Mouse (Mus musculus): ENCODE measurements around the gene Tmem131.

Gene Tmem131

GRCm38 (mm10) chr1:36893146-36893545 lies 50.3 kb downstream of the Tmem131 start:
- in situ Hi-C loops (cut with MboI; ENCODE audit: unreplicated experiment in 2 of 2), result no loop called here

DNA sequence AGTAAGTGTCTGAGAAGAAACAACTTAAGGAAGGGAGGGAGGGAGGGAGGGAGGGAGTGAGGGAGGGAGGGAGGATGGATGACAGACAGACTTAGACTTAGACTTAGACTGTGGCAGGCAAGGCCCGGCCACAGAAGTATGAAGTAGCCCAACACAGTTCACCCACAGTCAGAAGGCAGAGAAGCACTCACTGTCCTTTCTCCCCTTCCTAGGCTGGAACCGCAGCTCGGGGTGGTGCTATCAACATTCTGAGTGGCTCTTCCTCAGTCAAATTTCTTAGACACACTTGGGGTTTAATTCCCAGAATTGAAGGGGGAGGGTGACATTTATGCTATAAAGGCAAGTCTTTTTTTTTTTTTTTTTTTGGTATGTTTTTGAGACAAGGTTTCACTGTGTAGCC lies 51.0 kb downstream of the Tmem131 start:
- in situ Hi-C loops (cut with MboI; ENCODE audit: unreplicated experiment in 2 of 2), result no loop called here

GRCm38 (mm10) chr1:36889016-36889415 lies 54.5 kb downstream of the Tmem131 start:
- in situ Hi-C loops (cut with MboI; ENCODE audit: unreplicated experiment in 2 of 2), result no loop called here

GRCm38 (mm10) chr1:36887172-36887571 lies 56.3 kb downstream of the Tmem131 start:
- in situ Hi-C loops (cut with MboI; ENCODE audit: unreplicated experiment in 2 of 2), result no loop called here

GRCm38 (mm10) chr1:36886489-36886888 lies 57.0 kb downstream of the Tmem131 start:
- in situ Hi-C loops (cut with MboI; ENCODE audit: unreplicated experiment in 2 of 2), result no loop called here

DNA sequence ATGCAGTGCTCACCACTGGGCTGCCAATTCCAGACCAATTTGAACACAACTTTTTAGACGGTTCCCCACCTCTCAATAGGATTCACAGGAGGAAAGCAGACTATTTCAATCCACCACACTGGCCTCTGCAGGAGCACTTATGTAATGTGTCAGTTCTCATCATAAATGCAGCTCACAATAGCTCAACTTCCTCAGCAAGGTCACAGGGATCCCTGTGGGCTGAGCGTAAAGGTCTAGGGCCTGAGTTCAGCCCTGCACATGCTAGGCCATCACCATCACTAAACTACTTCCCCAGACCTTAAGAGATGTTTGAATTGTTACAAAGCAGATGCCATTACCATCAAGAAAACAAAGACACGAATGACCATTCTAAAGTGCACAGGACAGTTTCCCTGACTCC lies 58.9 kb downstream of the Tmem131 start:
- in situ Hi-C loops (cut with MboI; ENCODE audit: unreplicated experiment in 2 of 2), result no loop called here

GRCm38 (mm10) chr1:36883805-36884204 lies 59.7 kb downstream of the Tmem131 start:
- in situ Hi-C loops (cut with MboI; ENCODE audit: unreplicated experiment in 2 of 2), result no loop called here

DNA sequence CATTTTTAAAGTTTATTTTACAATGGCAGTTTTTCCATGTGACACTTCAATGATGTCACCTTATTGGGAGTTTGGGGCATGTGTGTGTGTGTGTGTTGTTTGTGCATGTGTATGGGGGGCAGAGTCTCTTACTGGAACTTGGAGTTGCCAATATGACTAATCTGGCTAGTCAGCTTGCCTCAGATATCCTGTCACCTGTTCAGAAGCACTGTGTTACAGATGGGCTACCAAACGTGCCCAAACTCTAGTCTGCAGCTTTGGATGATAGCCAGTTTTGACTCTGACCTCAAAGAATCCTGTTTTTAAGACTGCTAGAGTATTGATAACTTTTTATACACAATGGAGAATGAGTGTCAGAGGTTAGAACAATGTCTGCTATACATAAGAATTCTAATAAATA lies 64.3 kb downstream of the Tmem131 start:
- in situ Hi-C loops (cut with MboI; ENCODE audit: unreplicated experiment in 2 of 2), result no loop called here

DNA sequence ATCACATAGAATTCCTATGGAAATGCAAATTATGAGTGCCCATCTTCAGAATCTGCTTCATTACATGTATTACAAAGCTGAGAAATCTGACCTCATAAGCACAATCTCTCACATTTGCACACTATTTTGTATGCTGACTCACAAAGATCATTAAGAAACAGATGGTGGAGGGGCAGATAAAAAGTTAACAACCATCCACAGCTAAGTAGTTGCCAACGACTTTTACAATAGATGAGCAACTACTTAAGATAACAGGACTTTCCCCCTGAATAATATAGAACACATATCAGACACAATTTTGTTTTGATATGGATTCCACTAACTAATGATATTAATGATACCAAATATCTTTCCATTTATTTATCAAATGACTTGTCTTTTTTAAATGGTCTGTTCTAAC lies 66.3 kb downstream of the Tmem131 start:
- in situ Hi-C loops (cut with MboI; ENCODE audit: unreplicated experiment in 2 of 2), result no loop called here

GRCm38 (mm10) chr1:36874874-36875561 lies 68.4 kb downstream of the Tmem131 start:
- in situ Hi-C loops (cut with MboI; ENCODE audit: unreplicated experiment in 2 of 2), result loop anchor here in 1 of 2 experiments (5.0 kb wide), 1 partner anchor 62 kb away; no protein-coding TSS in a partner anchor

- in situ Hi-C loops (cut with MboI; ENCODE audit: unreplicated experiment in 2 of 2), result loop anchor here in 1 of 2 experiments (5.0 kb wide), 1 partner anchor 66 kb away; no protein-coding TSS in a partner anchor
Observed at GRCm38 (mm10) chr1:36871238-36871637, 72.2 kb downstream of the Tmem131 start.

GRCm38 (mm10) chr1:36870518-36870917 lies 72.9 kb downstream of the Tmem131 start:
- in situ Hi-C loops (cut with MboI; ENCODE audit: unreplicated experiment in 2 of 2), result loop anchor here in 1 of 2 experiments (5.0 kb wide), 1 partner anchor 67 kb away; no protein-coding TSS in a partner anchor

- in situ Hi-C loops (cut with MboI; ENCODE audit: unreplicated experiment in 2 of 2), result no loop called here
Observed at GRCm38 (mm10) chr1:36864757-36865156, 78.7 kb downstream of the Tmem131 start.

- in situ Hi-C loops (cut with MboI; ENCODE audit: unreplicated experiment in 2 of 2), result no loop called here
Observed at GRCm38 (mm10) chr1:36861775-36862174, 81.7 kb downstream of the Tmem131 start.

DNA sequence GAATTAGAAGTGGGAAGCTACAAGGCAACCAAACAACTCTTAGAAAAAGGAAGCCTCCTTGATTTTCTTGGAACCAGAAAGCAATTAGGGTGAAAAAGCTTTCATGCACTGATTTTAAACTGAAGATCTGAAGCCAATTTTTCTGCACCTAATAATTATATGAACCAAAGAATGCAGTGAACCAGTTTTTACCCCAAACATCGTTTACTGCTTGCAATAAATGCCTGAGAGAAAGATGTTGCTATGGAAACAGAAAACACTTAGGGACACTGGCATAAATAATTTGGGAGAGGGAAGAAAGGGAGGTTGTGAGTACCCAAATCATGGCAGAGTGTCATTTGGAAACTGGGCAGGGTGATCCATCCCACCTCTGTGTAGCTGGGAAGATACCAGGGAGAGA lies 82.6 kb downstream of the Tmem131 start:
- in situ Hi-C loops (cut with MboI; ENCODE audit: unreplicated experiment in 2 of 2), result no loop called here

- in situ Hi-C loops (cut with MboI; ENCODE audit: unreplicated experiment in 2 of 2), result no loop called here
Observed at GRCm38 (mm10) chr1:36860431-36860849, 83.0 kb downstream of the Tmem131 start.

DNA sequence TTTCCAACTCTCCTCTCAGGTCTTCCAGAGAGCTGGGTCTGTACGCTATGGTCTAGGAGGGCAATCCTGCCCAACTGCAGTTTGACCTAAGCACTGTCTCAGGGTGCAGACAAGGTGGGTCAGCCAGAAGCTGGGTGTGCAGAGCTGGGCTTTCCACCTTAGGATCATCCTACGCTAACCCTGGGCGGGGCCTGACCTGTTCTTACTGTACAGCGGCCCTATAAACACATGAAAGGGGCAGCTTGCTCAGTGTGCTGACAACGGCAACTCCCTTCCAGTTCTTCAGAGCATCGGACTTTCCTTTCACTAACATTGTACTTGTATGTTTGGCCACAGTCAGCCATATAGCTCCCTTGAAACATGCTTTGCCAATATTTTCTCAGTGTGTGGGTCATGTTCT lies 86.4 kb downstream of the Tmem131 start:
- in situ Hi-C loops (cut with MboI; ENCODE audit: unreplicated experiment in 2 of 2), result no loop called here

GRCm38 (mm10) chr1:36854198-36854765 lies 89.2 kb downstream of the Tmem131 start:
- in situ Hi-C loops (cut with MboI; ENCODE audit: unreplicated experiment in 2 of 2), result no loop called here

DNA sequence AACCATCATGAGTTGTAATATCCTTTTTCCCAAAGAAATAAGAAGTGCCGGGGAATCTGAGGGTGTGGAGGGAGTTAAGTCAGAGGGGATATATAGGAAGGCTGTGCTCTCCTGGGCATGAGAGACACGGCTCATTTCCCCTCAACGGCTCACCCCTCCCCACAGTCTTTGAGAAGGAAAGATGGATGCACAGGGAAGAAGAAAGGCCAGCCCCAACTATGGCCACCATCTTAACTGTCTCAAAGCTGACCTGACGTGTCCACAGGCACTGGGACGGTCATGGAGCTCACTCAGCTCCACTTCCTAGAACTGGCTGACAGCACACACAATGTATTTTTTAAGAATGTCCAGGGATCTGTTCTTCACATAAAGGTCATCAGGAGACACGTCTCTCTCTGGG lies 91.4 kb downstream of the Tmem131 start:
- in situ Hi-C loops (cut with MboI; ENCODE audit: unreplicated experiment in 2 of 2), result no loop called here

GRCm38 (mm10) chr1:36851392-36851791 lies 92.1 kb downstream of the Tmem131 start:
- in situ Hi-C loops (cut with MboI; ENCODE audit: unreplicated experiment in 2 of 2), result no loop called here

DNA sequence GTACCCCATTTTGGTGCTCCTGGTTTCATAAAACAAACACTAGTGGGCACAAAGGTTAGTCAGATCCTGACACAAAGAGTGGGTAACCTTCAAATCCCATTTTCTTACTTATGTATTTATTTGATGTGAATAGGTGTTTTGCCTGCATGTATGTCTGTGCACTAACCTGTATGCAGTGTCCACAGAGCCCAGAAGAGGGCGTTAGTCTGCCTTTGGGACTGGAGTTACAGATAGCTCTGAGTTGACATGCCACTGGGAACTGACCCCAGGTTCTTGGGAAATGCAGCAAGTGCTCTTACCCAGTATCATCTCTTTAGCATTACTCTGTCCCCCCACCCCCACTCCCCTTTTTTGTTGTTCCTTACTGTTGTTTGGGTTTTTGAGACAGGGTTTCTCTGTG lies 95.4 kb downstream of the Tmem131 start:
- in situ Hi-C loops (cut with MboI; ENCODE audit: unreplicated experiment in 2 of 2), result no loop called here

DNA sequence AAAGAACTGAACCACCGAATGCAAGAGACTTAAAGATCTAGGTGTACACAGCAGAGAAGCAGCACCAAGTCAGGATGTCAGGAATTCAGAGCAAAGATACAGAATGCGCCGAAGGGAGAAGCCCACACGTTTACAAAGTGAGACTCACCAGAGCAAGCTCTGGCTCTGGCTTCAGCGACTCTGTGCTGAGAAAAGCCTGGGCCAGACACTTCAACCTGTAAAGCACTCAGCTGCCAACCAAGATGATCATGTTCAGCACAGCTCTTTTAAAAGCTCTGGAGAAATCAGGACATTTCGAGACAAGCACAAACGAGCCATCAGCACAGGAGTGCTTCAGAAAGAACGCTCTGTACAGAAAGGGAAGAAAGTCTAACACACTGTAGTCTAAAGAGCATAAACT lies 96.2 kb downstream of the Tmem131 start:
- in situ Hi-C loops (cut with MboI; ENCODE audit: unreplicated experiment in 2 of 2), result no loop called here

Data from v-Abl transformed pro-B cells (cell line).